Mouse (Mus musculus): ENCODE results near the gene Zap70. TPM values are rescaled to one million over a fixed set of nuclear protein-coding genes. Genes with fewer than 3 reads are reported as not detected.
"Not testable (repeated sequence)": the region's sequence is repeated elsewhere in the genome, so short reads cannot be mapped to it uniquely, and the experiment has no call there.

Gene Zap70
- polyA plus RNA-seq, 1 experiment from 2014 or later: 0.44 TPM

DNA sequence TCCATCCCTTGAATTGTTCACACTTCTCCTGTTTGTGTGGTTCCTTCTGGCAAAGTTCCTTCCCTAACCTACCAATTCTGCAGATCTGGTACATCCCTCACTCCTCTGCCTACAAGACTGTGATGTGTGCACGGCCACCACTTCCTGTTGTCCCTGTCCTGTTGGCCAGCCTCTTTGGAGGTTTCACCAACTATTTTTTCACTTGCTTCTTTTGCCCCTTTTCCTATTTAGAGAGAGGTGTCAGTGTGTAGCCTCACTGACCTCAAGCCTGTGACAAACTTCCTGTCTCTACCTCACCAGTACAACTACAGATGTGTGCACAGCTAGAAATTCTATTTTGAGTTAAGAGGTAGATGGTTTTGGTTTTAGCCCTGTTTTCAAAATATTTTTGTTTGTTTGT, 45.5 kb downstream of the Zap70 start:
- no peak overlapping the region for H3K27ac ChIP-seq
- WGBS: 82% methylated on average over 1 of the region's 1 CpGs
- no peak overlapping the region for H3K4me2 ChIP-seq
- no peaks in the 10 kb centered on the region for H3K9me3 ChIP-seq (replicated peaks)
- no peaks in the 10 kb centered on the region for H3K4me1 ChIP-seq
- peaks cover 87% of the 10 kb centered on the region for H3K36me3 ChIP-seq
- no peak overlapping the region for H3K4me3 ChIP-seq (replicated peaks)
- H3K27me3 ChIP-seq: no peaks in the 10 kb centered on the region
- no peak overlapping the region for H3K9ac ChIP-seq
- ATAC-seq (replicated peaks; ENCODE audit: low FRiP score): no peak

DNA sequence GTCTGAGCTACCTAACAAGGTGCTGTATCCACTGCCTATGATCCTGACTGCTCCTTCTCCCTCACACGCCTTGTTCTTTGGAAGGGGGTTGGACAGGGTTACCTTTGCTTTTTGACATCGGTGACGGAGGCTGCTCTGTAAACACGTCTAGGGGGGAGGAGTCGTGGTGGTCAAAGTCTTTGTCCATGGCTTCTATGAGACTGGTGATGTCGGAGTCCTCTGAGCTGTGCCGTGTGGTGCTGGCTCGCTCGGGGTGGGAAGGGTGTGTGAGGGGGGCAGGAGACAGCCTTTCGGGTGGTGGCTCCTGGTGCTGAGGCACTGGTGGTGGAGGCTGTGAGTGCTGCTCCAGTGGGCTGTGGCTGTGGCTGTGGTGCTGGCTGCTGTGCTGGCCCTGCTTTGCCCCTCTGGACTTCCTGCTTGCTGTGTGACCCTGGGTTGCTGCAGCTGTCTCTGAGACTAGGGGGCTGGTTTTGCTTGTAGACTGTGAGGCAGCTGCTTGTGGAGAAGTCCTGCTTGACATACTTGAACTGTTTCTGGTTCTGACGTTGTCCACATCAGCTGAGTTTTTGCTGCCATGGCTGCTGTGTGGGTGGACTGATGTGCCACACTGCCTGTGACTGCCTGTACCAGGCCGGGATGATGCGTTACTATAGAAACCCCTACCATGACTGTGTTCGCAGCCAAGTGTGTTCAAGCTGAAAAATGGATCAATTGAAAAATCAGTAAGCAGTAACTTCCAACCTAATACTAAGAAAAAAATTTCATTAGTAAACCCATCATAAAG, 46.4 kb downstream of the Zap70 start:
- 94% methylated on average over 14 of the region's 14 CpGs for WGBS

DNA sequence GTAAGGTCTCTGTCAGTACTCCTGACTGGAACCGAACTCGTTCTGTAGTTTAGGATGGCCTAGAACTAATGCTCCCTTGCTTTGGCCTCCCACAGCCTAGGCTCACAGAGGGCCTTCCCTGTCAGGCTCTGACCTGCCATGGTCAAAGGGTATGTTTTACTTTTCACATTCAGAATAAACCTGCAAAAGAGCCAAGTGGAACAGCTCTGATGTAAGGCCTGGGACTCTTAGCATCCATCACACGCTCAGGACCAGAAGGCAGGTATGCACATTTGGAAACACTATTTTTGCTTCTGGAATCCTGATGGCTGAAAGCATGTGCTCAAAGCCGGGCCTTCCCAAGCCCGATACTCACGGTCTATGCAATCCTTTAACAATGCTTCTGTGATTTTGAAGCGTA, 50.2 kb downstream of the Zap70 start:
- Histone ChIP-seq H3K4me1 (no peaks in the 10 kb centered on the region), H3K9me3 (replicated peaks) (no peaks in the 10 kb centered on the region), H3K27ac (no peak overlapping the region), H3K9ac (no peak overlapping the region), H3K4me3 (replicated peaks) (no peak overlapping the region), H3K36me3 (peaks cover 92% of the 10 kb centered on the region), H3K27me3 (no peaks in the 10 kb centered on the region), H3K4me2 (no peak overlapping the region)
- ATAC-seq (replicated peaks; ENCODE audit: low FRiP score): no peak
- WGBS: 95% methylated on average over 7 of the region's 7 CpGs

More for the DNA sequence above, 46.4 kb downstream of the Zap70 start:
- H3K27me3 ChIP-seq: no peaks in the 10 kb centered on the region
- H3K9me3 ChIP-seq (replicated peaks): no peaks in the 10 kb centered on the region
- H3K4me3 ChIP-seq (replicated peaks): no peak overlapping the region
- no peak overlapping the region for H3K4me2 ChIP-seq
- H3K36me3 ChIP-seq: peaks cover 89% of the 10 kb centered on the region
- no peak for ATAC-seq (replicated peaks; ENCODE audit: low FRiP score)
- no peak overlapping the region for H3K27ac ChIP-seq
- no peaks in the 10 kb centered on the region for H3K4me1 ChIP-seq
- H3K9ac ChIP-seq: no peak overlapping the region

DNA sequence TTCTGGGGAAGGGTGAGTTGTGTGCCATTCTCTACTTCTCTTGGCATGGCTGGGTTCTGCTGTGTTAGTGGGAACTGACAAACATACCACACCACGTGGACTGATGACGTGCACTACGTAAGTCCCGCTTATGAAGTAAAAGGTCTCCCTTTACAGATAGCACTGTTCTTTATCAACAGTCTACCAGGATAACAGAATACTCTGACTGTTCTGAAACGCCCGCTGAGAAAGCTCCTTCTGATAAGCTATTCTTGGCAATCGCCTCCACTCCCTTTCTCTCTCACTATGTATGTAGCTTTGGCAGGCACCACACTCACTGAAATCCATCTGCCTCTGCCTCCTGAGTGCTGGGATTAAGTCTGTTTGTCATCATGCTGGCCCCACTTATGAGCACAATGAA, 51.8 kb downstream of the Zap70 start:
- no peak overlapping the region for H3K9ac ChIP-seq
- WGBS: 84% methylated on average over 7 of the region's 7 CpGs
- no peaks in the 10 kb centered on the region for H3K9me3 ChIP-seq (replicated peaks)
- peaks cover 92% of the 10 kb centered on the region for H3K36me3 ChIP-seq
- no peak overlapping the region for H3K4me2 ChIP-seq
- no peaks in the 10 kb centered on the region for H3K4me1 ChIP-seq
- H3K27me3 ChIP-seq: no peaks in the 10 kb centered on the region
- ATAC-seq (replicated peaks; ENCODE audit: low FRiP score): no peak
- no peak overlapping the region for H3K27ac ChIP-seq
- H3K4me3 ChIP-seq (replicated peaks): no peak overlapping the region

DNA sequence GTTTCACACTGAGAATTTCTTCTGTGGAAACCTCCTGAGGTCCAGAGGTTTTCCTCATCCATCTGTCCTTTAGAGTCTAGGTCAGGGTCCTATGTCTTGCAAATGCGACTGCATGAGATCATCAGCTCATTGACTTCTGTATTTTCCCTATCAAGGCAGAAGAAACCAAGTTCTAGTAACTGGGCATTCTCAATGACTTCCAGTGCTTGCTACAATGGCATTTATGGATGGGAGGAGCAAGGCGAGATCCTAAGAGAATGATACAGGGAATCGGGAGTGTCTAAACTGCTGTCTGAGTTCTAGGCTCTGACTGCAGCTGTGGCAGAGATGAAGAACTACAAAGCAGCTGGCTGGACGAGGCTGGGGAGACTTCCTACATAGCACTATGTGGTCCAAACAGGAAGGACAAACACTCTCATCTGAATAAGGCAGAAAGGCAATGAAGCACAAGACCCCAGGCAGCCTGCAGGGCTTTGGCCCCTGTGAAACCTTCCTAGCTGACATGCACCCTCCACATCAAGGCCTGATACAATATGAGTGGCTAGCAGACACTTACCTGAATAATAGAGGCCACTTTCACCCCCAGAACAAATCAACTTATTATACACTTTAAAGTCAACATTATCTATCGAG, 52.8 kb downstream of the Zap70 start:
- no peak overlapping the region for H3K9ac ChIP-seq
- H3K4me1 ChIP-seq: no peaks in the 10 kb centered on the region
- ATAC-seq (replicated peaks; ENCODE audit: low FRiP score): no peak
- peaks cover 93% of the 10 kb centered on the region for H3K36me3 ChIP-seq
- WGBS: 74% methylated on average over 5 of the region's 5 CpGs
- no peaks in the 10 kb centered on the region for H3K27me3 ChIP-seq
- no peak overlapping the region for H3K4me2 ChIP-seq
- no peak overlapping the region for H3K4me3 ChIP-seq (replicated peaks)
- H3K9me3 ChIP-seq (replicated peaks): no peaks in the 10 kb centered on the region
- H3K27ac ChIP-seq: no peak overlapping the region

DNA sequence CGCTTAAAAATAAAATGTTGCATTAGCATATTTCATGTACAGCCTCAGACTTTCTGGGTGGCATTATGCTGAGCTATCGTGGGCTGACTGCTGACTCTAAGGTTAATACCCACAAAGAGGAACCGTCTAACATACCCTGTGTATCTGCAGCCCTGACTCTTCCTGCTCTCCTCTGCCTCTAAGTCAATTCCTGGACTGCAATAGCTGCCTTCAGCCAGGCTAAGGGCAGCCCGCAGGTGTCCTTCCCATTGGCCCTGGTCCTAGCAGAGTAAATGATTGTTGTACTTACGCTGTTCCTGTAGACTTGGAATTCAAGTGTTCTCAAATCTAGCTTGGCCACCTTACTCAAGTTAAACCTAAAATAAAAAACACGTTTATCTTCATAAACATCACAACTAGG, 53.6 kb downstream of the Zap70 start:
- no peak overlapping the region for H3K27ac ChIP-seq
- no peak for ATAC-seq (replicated peaks; ENCODE audit: low FRiP score)
- 90% methylated on average over 6 of the region's 6 CpGs for WGBS
- H3K27me3 ChIP-seq: no peaks in the 10 kb centered on the region
- H3K4me3 ChIP-seq (replicated peaks): no peak overlapping the region
- H3K36me3 ChIP-seq: peaks cover 91% of the 10 kb centered on the region
- H3K9me3 ChIP-seq (replicated peaks): no peaks in the 10 kb centered on the region
- no peak overlapping the region for H3K9ac ChIP-seq
- no peaks in the 10 kb centered on the region for H3K4me1 ChIP-seq
- no peak overlapping the region for H3K4me2 ChIP-seq

DNA sequence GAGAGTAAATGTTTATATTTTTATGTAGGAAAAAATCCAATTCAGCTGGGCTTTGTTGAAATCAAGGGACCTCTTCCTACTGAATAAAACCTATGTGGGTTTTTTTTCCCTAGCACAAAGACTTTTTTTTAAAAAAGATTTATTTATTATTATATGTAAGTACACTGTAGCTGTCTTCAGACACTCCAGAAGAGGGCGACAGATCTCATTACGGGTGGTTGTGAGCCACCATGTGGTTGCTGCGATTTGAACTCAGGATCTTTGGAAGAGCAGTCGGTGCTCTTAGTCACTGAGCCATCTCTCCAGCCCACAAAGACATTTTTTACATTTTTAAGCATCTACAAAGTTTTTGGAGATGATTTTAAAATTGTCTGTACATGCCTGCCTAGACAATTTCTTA, 60.3 kb downstream of the Zap70 start:
- H3K9me3 ChIP-seq (replicated peaks); H3K27me3 ChIP-seq; H3K4me1 ChIP-seq; H3K9ac ChIP-seq; H3K4me2 ChIP-seq; H3K27ac ChIP-seq; H3K4me3 ChIP-seq (replicated peaks); ATAC-seq (replicated peaks; ENCODE audit: low FRiP score): not testable (repeated sequence)
- 92% methylated on average over 4 of the region's 4 CpGs for WGBS
- peaks cover 87% of the 10 kb centered on the region for H3K36me3 ChIP-seq

DNA sequence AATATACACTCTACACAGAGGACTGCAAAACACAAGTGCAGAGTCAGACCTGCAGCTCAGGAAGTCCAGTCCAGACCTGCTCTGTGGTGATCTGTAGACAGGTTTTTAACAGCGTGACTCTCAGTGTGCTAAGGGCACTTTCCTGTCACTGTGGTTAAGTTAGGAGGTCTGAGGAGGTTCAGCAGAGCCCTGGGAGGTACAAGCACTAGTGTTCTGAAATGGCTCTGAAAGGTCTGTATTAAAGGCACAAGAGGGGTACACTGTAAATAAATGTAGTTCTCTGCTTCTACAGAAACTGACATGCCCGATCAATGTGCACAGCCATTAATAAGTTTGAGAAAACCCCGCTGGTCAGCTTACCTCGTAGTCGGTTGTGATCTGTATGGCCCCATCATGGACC, 62.8 kb downstream of the Zap70 start:
- WGBS: 93% methylated on average over 5 of the region's 5 CpGs
- no peak overlapping the region for H3K4me3 ChIP-seq (replicated peaks)
- no peak for ATAC-seq (replicated peaks; ENCODE audit: low FRiP score)
- no peaks in the 10 kb centered on the region for H3K27me3 ChIP-seq
- H3K9me3 ChIP-seq (replicated peaks): no peaks in the 10 kb centered on the region
- no peak overlapping the region for H3K4me2 ChIP-seq
- H3K36me3 ChIP-seq: peaks cover 79% of the 10 kb centered on the region
- H3K9ac ChIP-seq: no peak overlapping the region
- H3K27ac ChIP-seq: no peak overlapping the region
- no peaks in the 10 kb centered on the region for H3K4me1 ChIP-seq

DNA sequence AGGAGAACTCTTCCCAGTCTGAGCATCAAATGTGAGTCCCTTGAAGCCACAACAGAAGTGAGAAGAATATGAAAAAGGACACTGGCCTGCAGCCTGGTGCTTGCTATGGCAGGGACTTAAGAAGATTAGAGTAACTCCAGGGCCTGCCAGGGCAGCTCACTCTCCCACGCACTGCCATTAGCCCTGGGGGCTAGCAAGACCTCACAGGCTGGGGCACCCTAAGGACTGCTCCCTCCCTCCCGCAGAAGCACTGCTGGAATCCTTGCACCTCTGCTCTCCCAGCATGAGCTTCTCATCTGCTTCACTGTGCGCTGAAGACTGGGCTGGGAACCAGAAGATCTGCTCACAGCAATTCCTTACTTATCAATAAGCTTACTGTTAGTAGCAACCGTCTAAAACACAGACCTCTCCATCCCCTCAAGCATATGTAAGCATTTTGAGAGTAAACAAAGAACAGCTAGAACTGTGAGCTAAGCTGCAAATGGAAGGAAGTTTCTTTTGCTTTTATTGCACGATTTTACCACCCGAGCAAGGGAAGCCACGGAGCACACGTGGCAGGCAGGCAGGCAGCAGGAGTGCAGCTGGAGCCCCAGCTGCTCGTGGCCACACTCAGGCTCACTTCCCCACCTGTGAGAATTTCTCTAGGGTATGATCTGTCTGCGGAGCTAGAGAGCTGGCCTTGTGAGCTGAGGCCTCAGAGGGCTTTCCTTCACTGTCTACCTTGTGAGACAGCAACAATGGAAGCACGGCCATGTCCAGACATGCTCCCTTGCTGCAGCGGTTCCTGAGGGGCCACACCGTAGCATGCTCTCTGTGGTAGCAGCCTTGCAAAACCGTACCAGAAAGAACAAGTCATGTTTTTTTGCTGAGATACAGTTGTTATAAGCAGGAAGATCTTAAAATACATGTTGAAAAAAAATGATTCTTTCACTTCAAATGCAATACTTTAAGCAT, 69.6 kb downstream of the Zap70 start:
- Histone ChIP-seq H3K36me3 (peaks cover 72% of the 10 kb centered on the region), H3K4me2 (no peak overlapping the region), H3K4me1 (no peaks in the 10 kb centered on the region), H3K4me3 (replicated peaks) (no peak overlapping the region), H3K27me3 (no peaks in the 10 kb centered on the region), H3K9me3 (replicated peaks) (no peaks in the 10 kb centered on the region), H3K27ac (peak overlapping the region; percentile 9; the same call in 1 of the 2 replicates), H3K9ac (no peak overlapping the region)
- WGBS: 69% methylated on average over 14 of the region's 14 CpGs
- no peak for ATAC-seq (replicated peaks; ENCODE audit: low FRiP score)

Other genes with a start within 250 kb of the Zap70 start
- gene Cnnm3, start 249.9 kb upstream of the Zap70 start, polyA plus RNA-seq (2015; fragmentation: Nextera tagmentation; extraction: Ambion mirVana): 3.7 and 4.0 TPM in 2 replicates
- 21.8 and 22.1 TPM in 2 replicates for gene Ankrd23, start 224.9 kb upstream of the Zap70 start, polyA plus RNA-seq (2015; fragmentation: Nextera tagmentation; extraction: Ambion mirVana)
- 0.32 and 0.75 TPM in 2 replicates for gene Gm42417, start 222.4 kb upstream of the Zap70 start, polyA plus RNA-seq (2015; fragmentation: Nextera tagmentation; extraction: Ambion mirVana)
- 26.2 and 26.3 TPM in 2 replicates for gene Ankrd39, start 214.4 kb upstream of the Zap70 start, polyA plus RNA-seq (2015; fragmentation: Nextera tagmentation; extraction: Ambion mirVana)
- gene Sema4c, start 203.4 kb upstream of the Zap70 start, polyA plus RNA-seq (2015; fragmentation: Nextera tagmentation; extraction: Ambion mirVana): 19.3 and 23.3 TPM in 2 replicates
- gene Fam178b, start 78.6 kb upstream of the Zap70 start, polyA plus RNA-seq (2015; fragmentation: Nextera tagmentation; extraction: Ambion mirVana): 0.67 and 1.3 TPM in 2 replicates
- 702 and 727 TPM in 2 replicates for gene Cox5b, start 70.3 kb upstream of the Zap70 start, polyA plus RNA-seq (2015; fragmentation: Nextera tagmentation; extraction: Ambion mirVana)
- gene 4933424G06Rik, start 51.6 kb upstream of the Zap70 start, polyA plus RNA-seq (2015; fragmentation: Nextera tagmentation; extraction: Ambion mirVana): not detected in 2 replicates
- gene Actr1b, start 47.4 kb upstream of the Zap70 start, polyA plus RNA-seq (2015; fragmentation: Nextera tagmentation; extraction: Ambion mirVana): 102 and 112 TPM in 2 replicates
- gene Tmem131, start 181.9 kb downstream of the Zap70 start, polyA plus RNA-seq (2015; fragmentation: Nextera tagmentation; extraction: Ambion mirVana): 12.3 TPM in 2 replicates